Mouse (Mus musculus) layer of hippocampus, postnatal 14 days (tissue): ENCODE results near the gene Nfic. TPM values are rescaled to one million over a fixed set of nuclear protein-coding genes. Genes with fewer than 3 reads are reported as not detected.

Source experiments
- DNase-seq, 2 experiments: peaks; one replicate each; pipeline ENCODE4 v3.0.0; 2021 to 2022; ENCODE audit warnings: low spot score in 2 of 2, mixed read lengths in 1 of 2
- total RNA-seq, 2 experiments: library from RNA; stranded (reverse); gene quantifications; 2 replicates each; pipeline ENCODE4 v1.2.3; 2021

Nfic gene
- total RNA-seq, 2 experiments from 2014 or later = 66.7 to 70.9 TPM

- no peak for DNase-seq
Observed at GRCm38 (mm10) chr10:81366477-81367206, 88.8 kb downstream of the Nfic start.

- no peak for DNase-seq
Observed at GRCm38 (mm10) chr10:81365672-81366476, 89.6 kb downstream of the Nfic start, which contains the start of gene 4930404N11Rik. 4930404N11Rik (minus strand) TSS chr10:81365816.

- DNase-seq = no peak
Observed at GRCm38 (mm10) chr10:81365073-81365472, 90.4 kb downstream of the Nfic start.

GRCm38 (mm10) chr10:81364666-81365065 is 90.8 kb downstream of the Nfic start:
- no peak for DNase-seq

- no peak for DNase-seq
Observed at GRCm38 (mm10) chr10:81363436-81364346, 91.7 kb downstream of the Nfic start.

- no peak for DNase-seq
Observed at GRCm38 (mm10) chr10:81362336-81362949, 93.0 kb downstream of the Nfic start.

- DNase-seq = no peak
Observed at GRCm38 (mm10) chr10:81360721-81361120, 94.7 kb downstream of the Nfic start.

GRCm38 (mm10) chr10:81358841-81359240 is 96.6 kb downstream of the Nfic start:
- no peak for DNase-seq

- DNase-seq = no peak
Observed at GRCm38 (mm10) chr10:81358209-81358608, 97.2 kb downstream of the Nfic start.

- peak; percentile 89 to 94 for DNase-seq
Observed at GRCm38 (mm10) chr10:81356991-81357844, 98.2 kb downstream of the Nfic start, which contains the start of gene Mfsd12. Mfsd12 (plus strand) TSS chr10:81357491.

GRCm38 (mm10) chr10:81356352-81356990 is 99.0 kb downstream of the Nfic start:
- no peak for DNase-seq

- no peak for DNase-seq
Observed at GRCm38 (mm10) chr10:81355533-81355932, 99.9 kb downstream of the Nfic start.

- no peak for DNase-seq
Observed at GRCm38 (mm10) chr10:81354738-81355477, 100.5 kb downstream of the Nfic start.

GRCm38 (mm10) chr10:81351678-81352291 is 103.7 kb downstream of the Nfic start:
- DNase-seq = no peak

GRCm38 (mm10) chr10:81350351-81351063 is 104.9 kb downstream of the Nfic start, which contains the start of gene Hmg20b:
Hmg20b (minus strand) TSS chr10:81350480.
- DNase-seq = peak; percentile 99

- no peak for DNase-seq
Observed at GRCm38 (mm10) chr10:81349961-81350350, 105.5 kb downstream of the Nfic start.

- no peak for DNase-seq
Observed at GRCm38 (mm10) chr10:81349146-81349545, 106.3 kb downstream of the Nfic start.
